Mouse (Mus musculus): ENCODE measurements around the gene Zfp423.

GRCm38 (mm10) chr8:87834656-87835055 lies 124.7 kb downstream of the Zfp423 start:
- TF ChIP-seq GATA1 (IDR thresholded peaks at IDR 0.05; ENCODE audit: low read length), result no peak
- TF ChIP-seq TAL1 (IDR thresholded peaks at IDR 0.05; ENCODE audit: low read length), result no peak
